Mouse (Mus musculus) heart, adult 2 months (tissue): ENCODE results near the gene Hist1h2be.

Source experiments
- CTCF ChIP-seq: fragments of 200-600 bp; IDR thresholded peaks from 2 replicates; pipeline ENCODE4 v1.8.1; 2022; ENCODE audit warnings: antibody characterized with exemption, mild to moderate bottlenecking, moderate library complexity
- EP300 ChIP-seq: fragments of 200-500 bp; IDR thresholded peaks from 2 replicates; pipeline ENCODE4 v1.6.1; 2011; ENCODE audit warnings: low read depth, low read length, control low read depth; ENCODE audit not compliant: insufficient read depth

GRCm38 (mm10) chr13:23609844-23610243 lies 11.1 kb downstream of the Hist1h2be start:
- TF ChIP-seq EP300 = no peak
- TF ChIP-seq CTCF = no peak
